9 mouse cellular contexts compared by ENCODE assay signal in genomic region chr17:48045631-48046030, GRCm38 (mm10). TPM values are rescaled to one million over a fixed set of nuclear protein-coding genes. Genes with fewer than 3 reads are reported as not detected.
A peak's percentile ranks its signal among the peaks of the same experiment; 100 is the strongest.
DNase-seq lines count a peak whose midpoint lies in the region; ATAC-seq and TF ChIP-seq lines count a peak whose summit lies in the region.
"Had no signal": no experiment of that assay in that cellular context is flagged by ENCODE, and none has a peak within 500 bp of the region (broad histone marks: within the 10 kb centered on the region; RNA-seq: fewer than 3 reads in every experiment).

No protein-coding gene starts in this region.

- peaks cover 13% of the 10 kb centered on the region for H3K27me3 ChIP-seq in midbrain, embryonic 10.5 days (ENCODE audit: low read depth, poor library complexity, severe bottlenecking)
- H3K27me3 ChIP-seq in midbrain, embryonic 13.5 days, result peaks cover 9% of the 10 kb centered on the region; the same call in 1 of the 2 replicates
- H3K27me3 ChIP-seq in kidney, postnatal 0 days (ENCODE audit: insufficient read depth, low read length), result no peaks in the 10 kb centered on the region
- H3K27me3 ChIP-seq in small intestine, adult 2 months (ENCODE audit: control insufficient read depth, insufficient read depth, low read length), result no peaks in the 10 kb centered on the region

- 30% methylated on average over 4 of the region's 4 CpGs for WGBS in midbrain, embryonic 10.5 days
- 30% methylated on average over 4 of the region's 4 CpGs for WGBS in midbrain, embryonic 13.5 days
- 39% methylated on average over 4 of the region's 4 CpGs for whole genome bisulfite sequencing in kidney, postnatal 0 days
- WGBS in lung, adult 2 months, result 32% methylated on average over 4 of the region's 4 CpGs
- WGBS in small intestine, adult 2 months, result 37% methylated on average over 4 of the region's 4 CpGs

- peaks cover 21% of the 10 kb centered on the region for H3K4me1 ChIP-seq in midbrain, embryonic 10.5 days
- peaks cover 13% of the 10 kb centered on the region for H3K4me1 ChIP-seq in midbrain, embryonic 13.5 days (replicated peaks)
- H3K4me1 ChIP-seq in kidney, postnatal 0 days (replicated peaks; ENCODE audit: insufficient read depth, low read length), result peaks cover 6% of the 10 kb centered on the region; the same call in 1 of the 2 replicates
- no peaks in the 10 kb centered on the region for H3K4me1 ChIP-seq in lung, adult 2 months (ENCODE audit: control insufficient read depth, insufficient read depth, low read length)
- H3K4me1 ChIP-seq in small intestine, adult 2 months (ENCODE audit: control insufficient read depth, insufficient read depth, insufficient read length, low read length), result peaks cover 6% of the 10 kb centered on the region

- ATAC-seq in midbrain, embryonic 13.5 days, result no peak
- ATAC-seq in kidney, postnatal 0 days (replicated peaks; ENCODE audit: low FRiP score, low read depth), result no peak

- no peak for TF ChIP-seq POLR2A in lung, adult 2 months (IDR thresholded peaks at IDR 0.05; ENCODE audit: borderline replicate concordance, extremely low read depth, low read depth, low read length)
- no peak for TF ChIP-seq POLR2A in small intestine, adult 2 months (IDR thresholded peaks at IDR 0.05; ENCODE audit: low read depth, low read length)

- no peaks in the 10 kb centered on the region for H3K9me3 ChIP-seq in midbrain, embryonic 10.5 days (replicated peaks)
- no peaks in the 10 kb centered on the region for H3K9me3 ChIP-seq in midbrain, embryonic 13.5 days
- H3K9me3 ChIP-seq in kidney, postnatal 0 days (replicated peaks; ENCODE audit: low read length), result no peaks in the 10 kb centered on the region

- no peak overlapping the region for H3K4me2 ChIP-seq in midbrain, embryonic 13.5 days (replicated peaks)
- H3K4me2 ChIP-seq in kidney, postnatal 0 days (ENCODE audit: low read length), result no peak overlapping the region

- TF ChIP-seq CTCF in kidney, postnatal 0 days (IDR thresholded peaks at IDR 0.05; ENCODE audit: low read depth), result peak; percentile 82
- TF ChIP-seq CTCF in lung, adult 2 months (IDR thresholded peaks at IDR 0.05; ENCODE audit: insufficient read depth, low read length), result peak; percentile 29; the same call in 1 of the 2 replicates
- TF ChIP-seq CTCF in small intestine, adult 2 months (IDR thresholded peaks at IDR 0.05; ENCODE audit: extremely low read depth, insufficient read length, insufficient replicate concordance, low read depth, low read length), result peak; percentile 76; the same call in 1 of the 2 replicates

- no peak overlapping the region for H3K27ac ChIP-seq in midbrain, embryonic 10.5 days (replicated peaks)
- no peak overlapping the region for H3K27ac ChIP-seq in midbrain, embryonic 13.5 days
- no peak overlapping the region for H3K27ac ChIP-seq in kidney, postnatal 0 days
- H3K27ac ChIP-seq in small intestine, adult 2 months (ENCODE audit: insufficient read depth, low read depth, low read length), result no peak overlapping the region

- no peaks in the 10 kb centered on the region for H3K36me3 ChIP-seq in midbrain, embryonic 10.5 days
- no peaks in the 10 kb centered on the region for H3K36me3 ChIP-seq in midbrain, embryonic 13.5 days
- H3K36me3 ChIP-seq in kidney, postnatal 0 days (ENCODE audit: insufficient read depth, low read length), result no peaks in the 10 kb centered on the region
- no peaks in the 10 kb centered on the region for H3K36me3 ChIP-seq in small intestine, adult 2 months (ENCODE audit: control insufficient read depth, insufficient read depth, low read length)

- no peak overlapping the region for H3K4me3 ChIP-seq in midbrain, embryonic 10.5 days
- no peak overlapping the region for H3K4me3 ChIP-seq in midbrain, embryonic 13.5 days (replicated peaks)
- H3K4me3 ChIP-seq in kidney, postnatal 0 days (replicated peaks; ENCODE audit: low read depth, low read length), result no peak overlapping the region
- no peak overlapping the region for H3K4me3 ChIP-seq in lung, adult 2 months (replicated peaks; ENCODE audit: extremely low read depth, low read depth, low read length)
- no peak overlapping the region for H3K4me3 ChIP-seq in small intestine, adult 2 months (ENCODE audit: low read depth, low read length)

- H3K9ac ChIP-seq in midbrain, embryonic 13.5 days (replicated peaks), result no peak overlapping the region
- H3K9ac ChIP-seq in kidney, postnatal 0 days (ENCODE audit: low read depth, low read length), result no peak overlapping the region

- DNase-seq in midbrain, embryonic 10.5 days (ENCODE audit: low spot score), result peak; percentile 78
- peak; percentile 87 for DNase-seq in ZHBTc4 (ENCODE audit: low read depth, low spot score)
- DNase-seq in cerebellum, postnatal 36 days, result peak; percentile 47 to 56
- peak; percentile 80 for DNase-seq in kidney, postnatal 0 days (ENCODE audit: low spot score)
- DNase-seq in lung, adult 2 months, result peak; percentile 76
- no peak for DNase-seq in Muller cell, postnatal 12 days (ENCODE audit: inconsistent ontology term)

RNA-seq across cellular contexts. Expression of gene 1700122O11Rik, which starts 7.5 kb away (rescaled TPM):
- not detected in 2 replicates for polyA plus RNA-seq in midbrain, embryonic 10.5 days (2016; fragmentation: Nextera tagmentation; extraction: Ambion mirVana)
- polyA plus RNA-seq in midbrain, embryonic 13.5 days (2015; fragmentation: Nextera tagmentation; extraction: Ambion mirVana), result not detected in 2 replicates
- not detected in 2 replicates for polyA plus RNA-seq in kidney, postnatal 0 days (2015; fragmentation: Nextera tagmentation; extraction: Ambion mirVana)
- not detected in 2 replicates for polyA plus RNA-seq in lung, adult 2 months (2012; rRNA removed)
- polyA plus RNA-seq in small intestine, adult 2 months (2012; rRNA removed), result not detected in 2 replicates
- polyA plus RNA-seq: heart, embryonic 16.5 days had no signal

RNA-seq across cellular contexts. Expression of gene 1700067P10Rik, which starts 43.5 kb away (rescaled TPM):
- polyA plus RNA-seq in midbrain, embryonic 10.5 days (2016; fragmentation: Nextera tagmentation; extraction: Ambion mirVana), result not detected in 2 replicates
- 0.34 TPM in 1 of 2 replicates, not detected in the other for polyA plus RNA-seq in midbrain, embryonic 13.5 days (2015; fragmentation: Nextera tagmentation; extraction: Ambion mirVana)
- not detected in 2 replicates for polyA plus RNA-seq in kidney, postnatal 0 days (2015; fragmentation: Nextera tagmentation; extraction: Ambion mirVana)
- polyA plus RNA-seq in lung, adult 2 months (2012; rRNA removed), result not detected in 2 replicates
- polyA plus RNA-seq in small intestine, adult 2 months (2012; rRNA removed), result not detected in 2 replicates
- polyA plus RNA-seq: heart, embryonic 16.5 days had no signal

Comparison
In these comparisons a context has a peak if more than half of its experiments do, and no peak if none do; other contexts are left out.
1. CTCF ChIP-seq: peak in every context shown above with its lines; median percentile 82 in kidney, postnatal 0 days; 76 in small intestine, adult 2 months; 29 in lung, adult 2 months.